Mouse (Mus musculus) MEL (cell line): ENCODE results near the gene Adgrv1. TPM values are rescaled to one million over a fixed set of nuclear protein-coding genes. Genes with fewer than 3 reads are reported as not detected.

Source experiments
- DNase-seq: peaks from one replicate; pipeline ENCODE4 v3.0.0; 2011; ENCODE audit warnings: low read depth, low spot score
- H3K27ac ChIP-seq: 2 replicates; pipeline ENCODE4 v1.5.1; 2012; ENCODE audit warnings: low read depth, mild to moderate bottlenecking, control low read depth, low read length, moderate library complexity; ENCODE audit not compliant: control insufficient read depth
- H3K27me3 ChIP-seq, 2 experiments: fragments of 150-350 bp in 1 of 2; sonication (generic) in 1 of 2; 2 replicates each; pipeline ENCODE4 v1.6.1; 2012; ENCODE audit warnings: low read length in 2 of 2, mild to moderate bottlenecking in 2 of 2, improper control_type of control experiment in 1 of 2, moderate library complexity in 1 of 2; ENCODE audit not compliant: insufficient read depth in 2 of 2, control insufficient read depth in 1 of 2
- H3K36me3 ChIP-seq, 2 experiments: 2 replicates each; pipeline ENCODE4 v1.6.1; 2012 to 2014; ENCODE audit warnings: low read length in 2 of 2, improper control_type of control experiment in 1 of 2, inconsistent platforms in 1 of 2, mild to moderate bottlenecking in 1 of 2; ENCODE audit not compliant: insufficient read depth in 2 of 2, control insufficient read depth in 1 of 2
- H3K4me1 ChIP-seq, 2 experiments: fragments of 150-350 bp in 1 of 2; sonication (generic) in 1 of 2; 2 replicates each; pipeline ENCODE4 v1.6.1; 2012; ENCODE audit warnings: low read length in 2 of 2, improper control_type of control experiment in 1 of 2, mild to moderate bottlenecking in 1 of 2; ENCODE audit not compliant: insufficient read depth in 2 of 2, control insufficient read depth in 1 of 2
- H3K4me3 ChIP-seq, 2 experiments: fragments of 150-350 bp in 1 of 2; sonication (generic) in 1 of 2; 2 replicates each; pipeline ENCODE4 v1.5.1; 2012; ENCODE audit warnings: low read depth in 2 of 2, low read length in 2 of 2, mild to moderate bottlenecking in 2 of 2, moderate library complexity in 2 of 2, control low read depth in 1 of 2, improper control_type of control experiment in 1 of 2; ENCODE audit not compliant: control insufficient read depth in 1 of 2, insufficient read depth in 1 of 2
- H3K79me2 ChIP-seq: 2 replicates; pipeline ENCODE4 v1.6.1; 2012; ENCODE audit warnings: mild to moderate bottlenecking, low read length, moderate library complexity; ENCODE audit not compliant: control insufficient read depth, poor library complexity, insufficient read depth
- H3K9ac ChIP-seq: 2 replicates; pipeline ENCODE4 v1.6.1; 2012; ENCODE audit warnings: low read depth, mild to moderate bottlenecking, control low read depth, low read length, moderate library complexity; ENCODE audit not compliant: control insufficient read depth, poor library complexity, severe bottlenecking
- H3K9me3 ChIP-seq: fragments of 150-350 bp; sonication (generic); replicated peaks from 2 replicates; pipeline ENCODE4 v1.6.1; 2012; ENCODE audit warnings: mild to moderate bottlenecking, low read length, improper control_type of control experiment, moderate library complexity; ENCODE audit not compliant: insufficient read depth
- BHLHE40 ChIP-seq: IDR thresholded peaks from 2 replicates; pipeline ENCODE4 v1.6.1; 2012; ENCODE audit warnings: low read depth, mild to moderate bottlenecking, inconsistent platforms, low read length, improper control_type of control experiment, borderline replicate concordance
- CHD2 ChIP-seq: IDR thresholded peaks from 2 replicates; pipeline ENCODE4 v1.6.1; 2011; ENCODE audit warnings: low read length, improper control_type of control experiment
- E2F4 ChIP-seq: IDR thresholded peaks from 2 replicates; pipeline ENCODE4 v1.6.1; 2011; ENCODE audit warnings: low read depth, low read length, improper control_type of control experiment, borderline replicate concordance
- HCFC1 ChIP-seq: IDR thresholded peaks from 2 replicates; pipeline ENCODE4 v1.6.1; 2012; ENCODE audit warnings: low read depth, mild to moderate bottlenecking, inconsistent platforms, low read length, improper control_type of control experiment, moderate library complexity
- MAFK ChIP-seq: IDR thresholded peaks from 2 replicates; pipeline ENCODE4 v1.6.1; 2011; ENCODE audit warnings: low read depth, mild to moderate bottlenecking, low read length, improper control_type of control experiment, borderline replicate concordance
- MAX ChIP-seq: IDR thresholded peaks from 2 replicates; pipeline ENCODE4 v1.6.1; 2011; ENCODE audit warnings: low read length, improper control_type of control experiment
- MAZ ChIP-seq: IDR thresholded peaks from 2 replicates; pipeline ENCODE4 v1.6.1; 2012; ENCODE audit warnings: low read depth, mild to moderate bottlenecking, inconsistent platforms, low read length, improper control_type of control experiment
- MEF2A ChIP-seq: IDR thresholded peaks from 2 replicates; pipeline ENCODE4 v1.6.1; 2014; ENCODE audit warnings: low read depth, mild to moderate bottlenecking, inconsistent platforms, low read length, improper control_type of control experiment; ENCODE audit not compliant: poor library complexity, insufficient replicate concordance, severe bottlenecking; ENCODE audit errors: extremely low read depth
- MYB ChIP-seq: IDR thresholded peaks from 2 replicates; pipeline ENCODE4 v1.6.1; 2011; ENCODE audit warnings: mild to moderate bottlenecking, low read depth, low read length, improper control_type of control experiment
- MYC ChIP-seq: IDR thresholded peaks from 2 replicates; pipeline ENCODE4 v1.6.1; 2011; ENCODE audit warnings: low read depth, mild to moderate bottlenecking, low read length, improper control_type of control experiment, moderate library complexity
- POLR2A ChIP-seq, 2 experiments: IDR thresholded peaks; 2 replicates each; pipeline ENCODE4 v1.6.1; 2011 to 2012; ENCODE audit warnings: low read length in 2 of 2, mild to moderate bottlenecking in 2 of 2, control low read depth in 1 of 2, improper control_type of control experiment in 1 of 2, low read depth in 1 of 2, moderate library complexity in 1 of 2; ENCODE audit not compliant: control insufficient read depth in 1 of 2, insufficient read depth in 1 of 2, poor library complexity in 1 of 2
- SMC3 ChIP-seq: IDR thresholded peaks from 2 replicates; pipeline ENCODE4 v1.6.1; 2011; ENCODE audit warnings: low read depth, low read length, improper control_type of control experiment
- TAL1 ChIP-seq: IDR thresholded peaks from 2 replicates; pipeline ENCODE4 v1.6.1; 2012; ENCODE audit warnings: mild to moderate bottlenecking, inconsistent platforms, low read length, moderate library complexity, mixed read lengths
- TCF12 ChIP-seq: IDR thresholded peaks from 2 replicates; pipeline ENCODE4 v1.6.1; 2014; ENCODE audit warnings: low read depth, mild to moderate bottlenecking, inconsistent platforms, low read length, improper control_type of control experiment, moderate library complexity
- USF1 ChIP-seq: IDR thresholded peaks from 2 replicates; pipeline ENCODE4 v1.6.1; 2014; ENCODE audit warnings: low read depth, mild to moderate bottlenecking, inconsistent platforms, low read length, improper control_type of control experiment, moderate library complexity
- ZC3H11A ChIP-seq: IDR thresholded peaks from 2 replicates; pipeline ENCODE4 v1.6.1; 2012; ENCODE audit warnings: low read depth, mild to moderate bottlenecking, inconsistent platforms, low read length, improper control_type of control experiment
- polyA plus RNA-seq, 2 experiments: library from polyadenylated mRNA; stranded (reverse) in 1 of 2; unstranded in 1 of 2; fragments of >175 nt in 1 of 2; fragments of >200 nt in 1 of 2; gene quantifications; 2 replicates each; pipeline versions ENCODE4 v1.2.1 to v1.2.4; 2012; ENCODE audit warnings: low replicate concordance in 2 of 2, low read depth in 1 of 2; ENCODE audit not compliant: insufficient read length in 2 of 2, insufficient read depth in 1 of 2, missing spikeins in 1 of 2
- total RNA-seq: library from RNA; depleted of rRNA; stranded (reverse); fragments of 300-350 nt; gene quantifications from 2 replicates; pipeline ENCODE4 v1.2.3, GENCODE M21; 2012

The Adgrv1 gene
- total and polyA plus RNA-seq, 3 experiments: 5.6 to 5.8 TPM; not detected in 1

DNA sequence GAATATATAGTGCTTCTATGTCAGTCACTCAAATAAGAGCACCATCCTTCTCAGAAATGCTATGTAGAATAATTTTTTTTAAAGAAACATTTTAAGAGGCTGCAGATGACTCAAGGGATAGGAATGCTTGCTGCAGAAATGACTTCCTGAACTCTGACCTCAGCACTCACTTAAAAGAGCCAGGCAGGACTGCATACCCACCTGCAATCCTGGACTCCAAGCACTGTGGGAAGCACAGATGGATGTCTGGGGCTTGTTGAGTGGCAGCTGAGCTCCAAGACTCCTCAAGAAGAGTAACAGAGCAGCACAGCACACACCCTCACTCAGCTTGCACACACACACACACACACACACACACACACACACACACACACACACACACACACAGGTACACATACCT is 146.0 kb downstream of the Adgrv1 start:
- TF ChIP-seq ZC3H11A (no peak), HCFC1 (no peak)
- TF ChIP-seq, all 39 proteins: peak for 0
- H3K36me3 ChIP-seq: no peaks in the 10 kb centered on the region; a peak in 1 of 4 replicates
- no peak for DNase-seq

DNA sequence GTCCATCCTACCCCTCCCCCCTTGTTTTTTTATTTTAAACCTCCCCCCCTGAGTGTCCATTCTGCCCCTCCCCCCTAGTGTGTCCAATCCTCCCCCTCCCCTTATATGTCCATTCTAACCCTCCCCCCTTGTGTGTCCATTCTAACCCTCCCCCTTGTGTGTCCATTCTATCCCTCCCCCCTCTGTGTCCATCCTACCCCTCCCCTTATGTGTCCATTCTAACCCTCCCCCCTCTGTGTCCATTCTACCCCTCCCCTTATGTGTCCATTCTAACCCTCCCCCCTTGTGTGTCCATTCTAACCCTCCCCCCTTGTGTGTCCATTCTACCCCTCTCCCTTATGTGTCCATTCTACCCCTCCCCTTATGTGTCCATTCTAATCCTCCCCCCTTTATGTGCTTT is 159.2 kb downstream of the Adgrv1 start:
- H3K27me3 ChIP-seq: no peaks in the 10 kb centered on the region
- H3K4me1 ChIP-seq: no peaks in the 10 kb centered on the region
- no peak overlapping the region for H3K4me3 ChIP-seq
- DNase-seq: no peak
- H3K9me3 ChIP-seq: no peaks in the 10 kb centered on the region
- no peak overlapping the region for H3K27ac ChIP-seq
- no peak for TF ChIP-seq TCF12
- no peak for TF ChIP-seq MAX
- TF ChIP-seq MAFK: no peak
- no peaks in the 10 kb centered on the region for H3K79me2 ChIP-seq
- H3K36me3 ChIP-seq: no peaks in the 10 kb centered on the region
- no peak overlapping the region for H3K9ac ChIP-seq

More for the DNA sequence above, 146.0 kb downstream of the Adgrv1 start:
- H3K27ac ChIP-seq: no peak overlapping the region
- no peaks in the 10 kb centered on the region for H3K79me2 ChIP-seq
- no peaks in the 10 kb centered on the region for H3K4me1 ChIP-seq
- no peak overlapping the region for H3K4me3 ChIP-seq
- no peaks in the 10 kb centered on the region for H3K9me3 ChIP-seq
- no peaks in the 10 kb centered on the region for H3K27me3 ChIP-seq
- H3K9ac ChIP-seq: no peak overlapping the region

DNA sequence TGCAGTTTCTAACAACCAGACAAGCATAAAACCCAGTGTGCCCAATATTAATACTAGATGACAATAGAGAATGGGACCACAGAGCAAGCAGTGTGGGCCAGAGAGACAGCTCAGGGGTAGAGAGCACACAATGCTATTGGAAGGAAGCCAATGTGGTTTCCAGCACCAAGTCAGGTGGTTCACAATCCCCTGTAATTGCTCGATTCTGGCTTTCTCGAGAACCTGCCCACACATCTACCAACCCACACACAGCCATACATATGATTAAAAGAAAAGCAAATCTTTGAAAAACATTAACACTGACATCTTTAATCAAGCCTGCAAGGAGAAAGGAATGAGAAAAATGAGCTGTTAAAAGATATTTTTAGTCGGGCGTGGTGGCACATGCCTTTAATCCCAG is 166.3 kb downstream of the Adgrv1 start:
- no peak overlapping the region for H3K27ac ChIP-seq
- H3K79me2 ChIP-seq: no peaks in the 10 kb centered on the region
- H3K4me1 ChIP-seq: no peaks in the 10 kb centered on the region
- H3K4me3 ChIP-seq: no peak overlapping the region
- H3K9me3 ChIP-seq: no peaks in the 10 kb centered on the region
- H3K27me3 ChIP-seq: no peaks in the 10 kb centered on the region
- no peak for TF ChIP-seq POLR2A (IDR thresholded peaks at IDR 0.05; ENCODE audit: control insufficient read depth in 1 of 2, insufficient read depth in 1 of 2, low read depth in 1 of 2, low read length in 2 of 2, poor library complexity in 1 of 2)
- no peak for TF ChIP-seq BHLHE40
- no peak for TF ChIP-seq MEF2A
- no peak for TF ChIP-seq TAL1
- no peak for TF ChIP-seq MYC
- DNase-seq: peak; percentile 16
- no peaks in the 10 kb centered on the region for H3K36me3 ChIP-seq
- H3K9ac ChIP-seq: no peak overlapping the region

DNA sequence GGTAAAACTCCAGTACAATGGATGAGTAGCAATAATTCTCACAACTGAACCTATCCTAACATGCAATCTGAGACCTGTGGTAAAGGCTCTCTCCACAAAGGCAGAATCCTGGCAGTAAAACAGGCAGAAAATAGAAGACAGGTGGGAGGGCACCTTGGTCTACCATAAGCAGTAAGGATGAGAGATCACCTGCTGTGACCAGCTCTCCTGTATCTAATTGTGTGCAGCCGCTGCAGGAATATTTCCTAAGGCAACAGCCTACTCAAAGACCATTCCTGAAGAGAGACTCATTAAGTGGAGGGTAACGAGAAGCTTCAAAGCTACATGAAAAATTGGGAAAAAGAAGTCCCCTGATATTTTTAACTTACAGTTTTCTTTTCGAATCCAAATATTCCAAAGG is 167.2 kb downstream of the Adgrv1 start:
- Histone ChIP-seq H3K4me3 (no peak overlapping the region), H3K9ac (no peak overlapping the region), H3K9me3 (no peaks in the 10 kb centered on the region), H3K27ac (no peak overlapping the region), H3K79me2 (no peaks in the 10 kb centered on the region), H3K36me3 (no peaks in the 10 kb centered on the region), H3K27me3 (no peaks in the 10 kb centered on the region), H3K4me1 (no peaks in the 10 kb centered on the region)
- TF ChIP-seq BHLHE40: no peak
- TF ChIP-seq USF1: no peak
- TF ChIP-seq MYB: no peak
- TF ChIP-seq HCFC1: no peak
- TF ChIP-seq MAZ: no peak
- no peak for TF ChIP-seq SMC3
- no peak for TF ChIP-seq TCF12
- TF ChIP-seq ZC3H11A: no peak
- no peak for TF ChIP-seq E2F4
- TF ChIP-seq MAFK: no peak
- no peak for TF ChIP-seq CHD2
- no peak for DNase-seq
